Mouse (Mus musculus): Measurements from ENCODE around the gene Ehf.
A peak's percentile ranks its signal among the peaks of the same experiment; 100 is the strongest.

Gene Ehf

DNA sequence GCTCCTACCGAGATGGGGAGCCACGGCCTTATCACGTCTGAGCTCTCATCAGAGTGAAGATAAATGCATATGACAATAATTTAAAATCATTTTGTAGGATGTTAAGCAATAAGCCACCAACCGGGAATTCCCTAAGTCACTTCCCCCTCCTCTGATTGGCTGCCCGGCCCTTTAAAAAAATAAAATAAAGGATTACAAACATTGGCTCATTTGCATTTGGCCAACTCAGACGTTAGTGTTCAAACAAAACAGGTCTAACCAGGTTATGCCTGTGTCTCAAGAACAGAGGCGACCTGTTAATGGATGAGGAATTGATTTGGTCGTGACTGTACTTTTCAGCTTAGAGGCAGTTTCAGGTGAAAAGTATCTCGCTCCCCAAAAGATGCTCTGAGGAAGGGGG is at the start of gene Ehf:
Gene Ehf (minus strand): TSS at position 147 of the 400 bp plus-strand sequence.
- DNase-seq (ENCODE audit: low spot score in 2 of 2), result no peak

- peak; percentile 7 to 33 for DNase-seq (ENCODE audit: low spot score in 2 of 2)
Measured at GRCm38 (mm10) chr2:103347417-103347891, 44.4 kb upstream of the Ehf start.

DNA sequence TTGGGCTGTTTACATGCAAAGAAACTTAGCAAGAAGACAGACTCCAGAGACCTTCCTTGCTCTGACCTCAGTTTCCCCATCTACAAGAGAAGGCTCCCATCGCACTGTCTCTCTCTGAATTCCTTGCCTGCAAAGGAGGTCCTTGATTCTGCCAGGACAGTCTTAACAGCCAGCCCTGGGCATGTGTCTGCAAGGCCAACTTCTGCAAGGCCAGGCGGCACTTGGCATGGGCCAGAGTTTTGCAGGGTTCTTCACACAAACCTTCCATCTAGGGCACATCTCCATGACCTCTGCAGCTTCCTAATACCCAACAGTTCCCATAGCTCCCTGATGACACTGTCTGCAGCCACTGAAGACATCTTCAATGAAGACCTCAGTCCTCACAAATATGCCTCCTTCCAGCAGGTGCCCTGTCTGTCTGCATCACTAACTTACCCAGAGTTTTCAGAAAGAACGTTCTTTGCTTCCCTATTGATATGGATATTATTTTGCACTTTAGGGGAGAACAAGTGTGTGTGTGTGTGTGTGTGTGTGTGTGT is 43.7 kb upstream of the Ehf start:
- no peak for DNase-seq (ENCODE audit: low spot score in 2 of 2)

GRCm38 (mm10) chr2:103343611-103344010 is 40.5 kb upstream of the Ehf start:
- DNase-seq (ENCODE audit: low spot score in 2 of 2), result no peak

DNA sequence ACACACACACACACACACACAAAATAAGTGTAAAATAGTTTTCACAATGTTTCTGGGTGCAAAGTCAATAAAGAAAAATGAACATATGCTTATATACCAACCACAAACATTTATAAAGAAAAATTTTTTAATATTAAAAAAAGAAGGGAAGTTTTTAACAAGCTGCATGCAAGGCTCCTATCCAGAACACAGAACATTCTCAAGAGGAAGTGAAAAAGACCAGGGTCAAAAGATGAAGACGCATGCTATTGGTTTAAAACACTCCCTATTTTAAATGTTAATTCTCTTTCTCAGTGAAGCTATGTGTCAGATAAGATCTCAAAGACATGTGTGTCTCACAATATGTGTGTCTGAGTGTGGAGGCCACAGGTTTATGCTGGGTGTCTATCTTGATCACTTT is 39.0 kb upstream of the Ehf start:
- DNase-seq (ENCODE audit: low spot score in 2 of 2), result no peak

- DNase-seq (ENCODE audit: low spot score in 2 of 2), result no peak
Measured at GRCm38 (mm10) chr2:103341375-103341971, 38.4 kb upstream of the Ehf start.

DNA sequence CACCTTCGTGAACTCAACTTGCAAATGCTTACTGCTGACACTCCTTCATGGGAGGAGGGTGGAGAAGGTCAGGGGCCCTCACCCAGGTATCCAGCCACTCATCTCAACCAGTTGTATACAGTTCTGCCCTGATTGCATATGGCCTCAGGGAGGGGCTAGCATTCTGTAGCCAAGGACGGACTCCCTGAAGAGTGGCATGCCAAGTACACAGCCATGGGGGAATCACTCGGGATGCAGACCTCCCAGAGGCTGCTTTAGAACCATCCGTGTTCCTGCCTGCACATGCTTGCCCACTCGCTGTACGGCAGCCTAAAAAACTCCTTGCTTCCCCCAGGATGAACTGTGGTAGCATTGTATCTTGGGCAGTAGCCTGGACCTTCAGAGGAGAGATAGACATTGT is 35.6 kb upstream of the Ehf start:
- no peak for DNase-seq (ENCODE audit: low spot score in 2 of 2)

DNA sequence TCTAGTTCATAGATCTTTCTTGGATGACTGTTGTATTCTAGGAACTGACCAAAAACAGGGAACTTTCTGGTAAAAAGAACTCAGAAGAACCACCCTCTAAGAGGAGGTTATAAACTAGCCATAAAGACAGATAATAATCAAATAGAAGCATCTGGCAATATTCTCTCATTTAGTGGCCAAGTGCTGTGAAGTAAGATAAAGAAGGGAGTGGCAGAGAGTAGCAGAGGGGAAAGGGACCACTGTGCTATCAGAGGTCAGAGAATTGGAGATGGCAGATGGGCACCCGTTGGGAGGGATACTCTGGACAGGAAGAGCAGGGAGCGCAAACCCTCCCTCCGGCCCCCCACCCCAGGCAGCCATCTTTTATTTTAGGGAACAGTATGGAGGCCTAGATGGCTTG is 34.3 kb upstream of the Ehf start:
- no peak for DNase-seq (ENCODE audit: low spot score in 2 of 2)

GRCm38 (mm10) chr2:103336621-103337020 is 33.5 kb upstream of the Ehf start:
- no peak for DNase-seq (ENCODE audit: low spot score in 2 of 2)

DNA sequence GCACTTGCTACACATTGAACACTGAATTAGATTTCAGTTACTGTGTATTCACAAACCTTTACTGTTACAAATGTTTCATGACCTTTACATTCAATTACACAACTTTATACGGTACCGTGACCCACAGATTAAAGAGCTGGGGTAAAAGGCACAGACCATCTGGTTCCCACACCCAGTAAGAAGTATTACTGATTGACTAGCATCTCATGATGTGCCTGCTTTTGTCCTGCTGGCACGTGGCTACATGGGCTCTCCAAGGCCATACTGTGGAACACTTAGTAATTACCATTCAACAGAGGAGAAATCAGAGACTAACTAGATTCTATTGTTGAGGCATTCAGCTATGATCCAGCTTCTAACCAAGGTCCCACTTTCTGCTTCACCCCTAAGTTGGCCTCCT is 32.9 kb upstream of the Ehf start:
- DNase-seq (ENCODE audit: low spot score in 2 of 2), result no peak

DNA sequence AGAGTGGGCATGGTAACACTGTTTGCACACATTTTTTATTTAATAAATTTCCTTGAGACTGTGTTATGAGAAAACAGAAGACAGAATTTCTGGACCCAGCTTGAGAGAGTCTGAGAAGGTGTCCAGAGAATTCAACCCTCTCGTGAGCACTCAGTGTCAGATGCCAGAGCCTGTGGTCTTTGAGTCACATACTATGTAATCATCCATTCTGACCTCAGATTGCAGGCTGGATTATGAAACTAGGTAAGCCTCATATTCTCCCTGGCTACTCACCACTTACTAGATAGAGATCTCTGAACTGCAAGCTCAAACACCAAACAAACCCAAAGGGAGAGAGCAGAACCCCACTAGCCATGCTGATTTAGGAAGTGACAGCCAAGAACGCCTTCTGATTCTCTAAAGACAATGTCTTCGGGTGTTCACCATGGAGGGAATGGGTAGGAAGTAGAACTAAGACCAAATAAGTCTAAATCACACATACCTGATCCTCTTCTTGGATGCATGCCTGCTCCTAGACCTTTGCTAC is 28.7 kb upstream of the Ehf start:
- DNase-seq (ENCODE audit: low spot score in 2 of 2), result no peak

DNA sequence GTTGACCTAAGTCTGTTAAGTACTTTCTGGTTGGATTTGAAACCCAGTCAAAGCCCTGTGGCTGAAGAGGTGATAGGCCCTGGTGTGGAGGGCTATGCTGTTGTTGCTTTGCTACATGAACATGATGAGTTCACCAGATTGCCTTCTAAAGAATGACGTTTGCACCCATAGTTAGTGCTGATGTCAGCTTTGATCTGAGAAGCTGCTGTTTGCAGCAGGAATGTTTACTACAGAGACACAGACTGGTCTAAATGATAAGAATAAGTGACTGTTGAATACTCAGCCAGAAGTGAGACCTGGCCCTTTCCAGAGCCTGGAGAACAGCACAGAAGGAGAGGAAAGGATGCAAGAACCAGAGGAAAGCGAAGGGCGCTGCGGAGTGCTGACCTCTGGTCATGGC is 25.7 kb upstream of the Ehf start:
- DNase-seq (ENCODE audit: low spot score in 2 of 2), result no peak

GRCm38 (mm10) chr2:103325301-103326048 is 22.4 kb upstream of the Ehf start:
- no peak for DNase-seq (ENCODE audit: low spot score in 2 of 2)

DNA sequence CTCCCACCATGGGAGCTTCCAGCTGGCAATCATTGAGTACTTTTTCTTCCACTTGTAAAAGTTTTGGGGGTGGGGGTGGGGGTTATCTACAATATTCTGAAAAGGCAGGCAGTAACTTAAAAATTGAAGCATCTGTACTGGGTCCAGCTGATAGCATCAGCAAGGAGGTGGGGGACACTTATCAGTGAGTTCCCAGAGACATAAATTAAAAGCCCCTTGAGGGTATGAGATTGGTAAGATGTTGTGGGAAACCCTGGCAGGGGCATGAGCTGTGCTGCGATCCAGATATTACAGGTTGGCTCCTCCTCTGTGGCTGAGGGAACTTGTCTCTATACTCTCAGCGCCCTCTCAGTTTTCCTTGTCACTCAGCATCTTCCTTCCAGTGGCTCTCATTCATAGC is 21.2 kb upstream of the Ehf start:
- no peak for DNase-seq (ENCODE audit: low spot score in 2 of 2)

DNA sequence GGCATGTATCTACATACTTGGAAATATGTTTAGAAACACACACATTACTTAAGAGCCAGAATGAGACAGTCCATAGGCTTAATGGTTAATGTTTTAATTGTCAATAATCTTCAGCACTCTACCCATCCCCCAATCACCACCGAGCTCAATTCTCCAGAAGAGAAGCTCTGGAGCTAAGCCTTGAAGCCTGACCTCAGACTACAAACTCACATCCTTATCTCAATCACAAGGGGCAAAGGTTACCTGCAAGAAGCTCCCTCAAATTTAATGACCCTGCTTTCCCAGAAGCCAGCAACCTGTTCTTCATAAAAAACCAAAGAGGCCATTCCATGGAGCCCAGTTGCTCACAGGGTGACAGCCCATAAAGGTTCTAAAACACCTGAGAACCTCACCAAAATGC is 19.1 kb upstream of the Ehf start:
- DNase-seq (ENCODE audit: low spot score in 2 of 2), result no peak

DNA sequence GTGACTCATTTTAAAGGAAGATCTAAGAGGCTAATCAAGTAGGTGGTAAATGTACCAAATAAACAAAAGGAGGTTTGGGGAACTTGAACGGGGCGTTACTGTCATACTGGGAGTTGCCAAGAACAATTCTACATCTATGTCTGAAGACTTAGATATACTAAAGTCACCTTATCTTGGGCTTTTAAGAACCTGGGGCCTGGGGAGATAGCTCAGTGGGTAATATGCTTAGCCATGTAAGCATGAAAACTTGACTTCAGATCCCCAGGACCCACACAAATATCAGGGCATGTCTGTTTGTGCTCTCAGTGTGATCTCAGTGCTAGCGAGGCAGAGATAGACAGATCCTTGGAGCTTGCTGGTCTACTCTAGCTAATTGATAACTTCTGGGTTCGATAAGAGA is 18.6 kb upstream of the Ehf start:
- no peak for DNase-seq (ENCODE audit: low spot score in 2 of 2)

GRCm38 (mm10) chr2:103314002-103314401 is 10.9 kb upstream of the Ehf start:
- no peak for DNase-seq (ENCODE audit: low spot score in 2 of 2)

DNA sequence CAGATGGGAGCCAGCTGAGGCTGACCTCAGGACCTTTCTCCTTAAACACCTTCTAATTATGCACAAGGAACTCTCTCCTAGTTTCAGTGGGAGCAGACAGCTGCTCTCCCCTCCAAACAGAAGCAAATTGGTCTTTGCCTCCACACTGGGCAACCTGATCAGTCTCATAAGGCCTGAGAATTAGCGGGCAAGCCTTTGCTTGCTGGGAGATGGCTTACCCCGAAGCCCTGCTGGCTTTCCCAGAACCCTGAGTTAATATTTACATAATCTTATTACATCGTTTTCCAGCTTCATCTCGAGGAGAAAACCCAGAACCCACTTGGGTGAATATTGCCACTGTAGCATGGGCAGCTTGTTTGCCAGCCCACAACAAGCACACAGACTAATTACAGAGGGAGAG is 9.6 kb upstream of the Ehf start:
- DNase-seq (ENCODE audit: low spot score in 2 of 2), result no peak

GRCm38 (mm10) chr2:103310663-103311062 is 7.6 kb upstream of the Ehf start:
- DNase-seq (ENCODE audit: low spot score in 2 of 2), result no peak

DNA sequence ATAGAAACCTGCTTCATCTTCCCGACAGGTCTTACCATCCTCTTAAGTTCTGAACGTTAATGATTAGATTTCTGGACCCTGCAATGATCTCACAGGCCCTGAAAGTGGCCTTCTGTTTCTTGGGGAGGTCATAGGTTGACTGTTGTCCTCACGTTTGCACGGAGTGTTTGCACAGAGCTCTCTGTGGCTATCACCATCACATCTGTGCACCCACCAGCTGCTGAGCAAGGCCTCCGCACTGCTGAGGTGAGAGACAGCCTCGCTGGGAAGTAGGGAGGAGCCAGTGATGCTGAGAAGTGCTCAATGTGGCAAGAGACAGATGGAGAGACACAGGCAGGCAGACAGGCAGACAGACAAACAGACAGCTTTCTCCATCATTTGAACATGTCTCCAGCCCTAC is 3.6 kb upstream of the Ehf start:
- no peak for DNase-seq (ENCODE audit: low spot score in 2 of 2)

GRCm38 (mm10) chr2:103302669-103303068 is 409 bp downstream of the Ehf start:
- no peak for DNase-seq (ENCODE audit: low spot score in 2 of 2)

GRCm38 (mm10) chr2:103298711-103299463 is 4.2 kb downstream of the Ehf start:
- no peak for DNase-seq (ENCODE audit: low spot score in 2 of 2)
